Mouse (Mus musculus) embryonic facial prominence, embryonic 11.5 days (tissue): ENCODE results near the gene Cuzd1. TPM values are rescaled to one million over a fixed set of nuclear protein-coding genes. Genes with fewer than 3 reads are reported as not detected.

ENCODE experiments used
- polyA plus RNA-seq: library from polyadenylated mRNA; unstranded; fragments of >200 nt; fragmentation: Nextera tagmentation; extraction: Ambion mirVana; gene quantifications from 2 replicates; pipeline ENCODE4 v1.2.1, GENCODE M21; 2014

Gene Cuzd1
- polyA plus RNA-seq, 1 experiment from 2014 or later: not detected

Other genes with a start within 250 kb of the Cuzd1 start
- gene 4933402N03Rik, start 176.0 kb downstream of the Cuzd1 start, polyA plus RNA-seq: not detected in 2 replicates
- gene 5430419D17Rik, start 147.9 kb downstream of the Cuzd1 start, polyA plus RNA-seq: not detected in 2 replicates
- gene Fam24b, start 7.2 kb upstream of the Cuzd1 start, polyA plus RNA-seq: not detected in 2 replicates
- gene Fam24a, start 11.6 kb upstream of the Cuzd1 start, polyA plus RNA-seq: not detected in 2 replicates
- 23.9 and 24.2 TPM in 2 replicates for gene 2310057M21Rik, start 40.5 kb upstream of the Cuzd1 start, polyA plus RNA-seq
- gene Pstk, start 48.8 kb upstream of the Cuzd1 start, polyA plus RNA-seq: 66.6 and 70.0 TPM in 2 replicates
- 25.2 and 32.2 TPM in 2 replicates for gene Ikzf5, start 88.2 kb upstream of the Cuzd1 start, polyA plus RNA-seq
- gene Acadsb, start 88.3 kb upstream of the Cuzd1 start, polyA plus RNA-seq: 104 and 113 TPM in 2 replicates
- gene Hmx3, start 220.6 kb upstream of the Cuzd1 start, polyA plus RNA-seq: 0.20 TPM in 1 of 2 replicates, not detected in the other
- 0.21 and 0.36 TPM in 2 replicates for gene Hmx2, start 226.5 kb upstream of the Cuzd1 start, polyA plus RNA-seq
- gene Bub3, start 237.9 kb upstream of the Cuzd1 start, polyA plus RNA-seq: 279 and 281 TPM in 2 replicates